Mouse (Mus musculus) lung, postnatal 25 days (tissue): ENCODE measurements around the gene Atp2a2.

Experiments
- DNase-seq: peaks from one replicate; pipeline ENCODE4 v3.0.0; 2022; ENCODE audit warnings: low spot score

The Atp2a2 gene

GRCm38 (mm10) chr5:122502077-122502941, at the start of gene Atp2a2:
Atp2a2 (minus strand) TSS chr5:122502225.
- DNase-seq, result peak; percentile 91

GRCm38 (mm10) chr5:122550460-122550859, 48.4 kb upstream of the Atp2a2 start:
- DNase-seq, result no peak

DNA sequence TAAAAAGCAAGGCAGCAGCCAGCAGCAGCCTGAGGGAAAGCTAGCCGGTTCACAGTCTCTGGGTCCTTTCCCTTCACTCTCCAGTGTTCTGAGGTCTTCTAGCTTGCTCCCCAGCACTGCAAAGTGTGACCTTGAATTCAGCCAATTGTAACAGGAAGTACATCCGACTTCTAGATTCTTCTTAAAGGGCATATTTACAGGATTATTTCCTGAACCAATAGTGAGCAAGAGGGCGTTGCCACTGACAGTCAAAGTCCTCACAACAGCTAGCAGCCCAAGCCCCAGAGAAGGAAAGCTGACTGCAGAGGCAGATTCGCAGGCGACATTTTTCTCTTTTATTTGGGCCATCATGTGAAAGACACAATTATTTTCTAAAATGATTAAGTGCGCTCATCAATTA, 46.6 kb upstream of the Atp2a2 start:
- peak; percentile 68 for DNase-seq

GRCm38 (mm10) chr5:122547810-122548209, 45.8 kb upstream of the Atp2a2 start:
- DNase-seq, result no peak

DNA sequence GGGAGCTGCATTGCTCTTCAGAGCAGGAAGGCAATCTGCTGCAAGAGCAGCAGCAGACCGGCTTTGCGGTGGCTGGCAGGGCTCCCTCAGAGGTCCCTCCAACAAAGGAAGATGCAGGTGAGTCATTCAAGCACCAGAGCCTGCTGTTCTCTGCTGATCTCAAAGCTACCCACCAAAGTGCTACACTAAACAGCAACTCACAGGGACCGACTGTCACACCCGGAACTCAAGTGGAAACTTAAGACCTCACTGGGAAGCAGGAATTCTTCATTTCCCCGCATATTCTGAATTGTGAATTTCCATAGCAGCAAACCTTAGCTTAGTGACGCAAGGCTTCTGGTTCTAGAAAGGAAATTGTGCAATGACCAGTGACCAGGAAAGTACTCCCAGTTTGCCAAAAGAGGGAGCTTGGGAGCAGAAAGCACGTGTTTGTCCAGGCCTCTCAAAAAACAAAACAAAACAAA, 45.3 kb upstream of the Atp2a2 start:
- peak; percentile 86 for DNase-seq

- no peak for DNase-seq
Observed at GRCm38 (mm10) chr5:122543392-122543791, 41.4 kb upstream of the Atp2a2 start.

- no peak for DNase-seq
Observed at GRCm38 (mm10) chr5:122541871-122542270, 39.8 kb upstream of the Atp2a2 start.

- DNase-seq, result no peak
Observed at GRCm38 (mm10) chr5:122538077-122538476, 36.1 kb upstream of the Atp2a2 start.

DNA sequence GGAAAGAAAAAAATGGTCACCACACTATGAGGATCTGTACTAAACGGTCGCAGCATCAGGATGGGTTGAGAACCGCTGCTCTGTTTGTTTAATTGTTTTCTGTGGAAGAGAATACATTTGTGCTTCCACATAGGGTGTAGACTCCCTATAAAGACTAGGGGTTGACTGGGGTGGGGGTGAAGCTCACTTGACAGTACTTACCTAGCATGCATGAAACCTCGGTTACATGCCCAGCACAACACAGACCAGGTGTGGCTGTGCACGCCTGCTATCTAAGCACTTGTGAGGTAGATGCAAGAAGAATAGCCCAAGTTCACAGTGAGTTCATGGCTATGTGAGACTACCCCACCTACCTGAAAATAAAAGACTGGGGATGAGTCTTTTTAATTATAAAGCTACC, 35.6 kb upstream of the Atp2a2 start:
- no peak for DNase-seq

- no peak for DNase-seq
Observed at GRCm38 (mm10) chr5:122533884-122534283, 31.9 kb upstream of the Atp2a2 start.

- DNase-seq, result no peak
Observed at GRCm38 (mm10) chr5:122529913-122530604, 28.0 kb upstream of the Atp2a2 start.

GRCm38 (mm10) chr5:122529316-122529715, 27.3 kb upstream of the Atp2a2 start:
- DNase-seq, result peak; percentile 74

- no peak for DNase-seq
Observed at GRCm38 (mm10) chr5:122528591-122528990, 26.6 kb upstream of the Atp2a2 start.

GRCm38 (mm10) chr5:122527761-122528160, 25.7 kb upstream of the Atp2a2 start:
- DNase-seq, result no peak

GRCm38 (mm10) chr5:122526878-122527730, 25.1 kb upstream of the Atp2a2 start:
- peak; percentile 71 for DNase-seq

DNA sequence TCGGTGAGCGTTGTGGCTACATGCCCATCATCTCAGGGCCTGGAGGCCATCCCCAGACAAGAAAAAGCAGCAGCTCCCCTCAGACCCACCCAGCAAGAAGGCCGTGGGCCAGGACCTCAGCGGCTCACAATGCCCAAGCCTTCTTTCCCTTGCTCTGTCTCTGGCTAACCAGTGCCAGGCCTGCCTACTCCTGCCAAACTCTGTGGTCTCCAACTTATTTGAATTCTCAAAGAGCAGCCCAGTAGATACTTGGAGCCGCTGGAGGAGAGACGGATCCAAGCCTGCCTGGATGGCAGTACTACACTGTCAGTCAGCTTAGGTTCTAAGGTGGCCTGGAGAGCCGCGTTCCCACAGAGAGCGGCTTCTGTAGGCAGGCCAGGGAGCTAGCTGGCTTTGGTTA, 24.4 kb upstream of the Atp2a2 start:
- DNase-seq, result no peak

DNA sequence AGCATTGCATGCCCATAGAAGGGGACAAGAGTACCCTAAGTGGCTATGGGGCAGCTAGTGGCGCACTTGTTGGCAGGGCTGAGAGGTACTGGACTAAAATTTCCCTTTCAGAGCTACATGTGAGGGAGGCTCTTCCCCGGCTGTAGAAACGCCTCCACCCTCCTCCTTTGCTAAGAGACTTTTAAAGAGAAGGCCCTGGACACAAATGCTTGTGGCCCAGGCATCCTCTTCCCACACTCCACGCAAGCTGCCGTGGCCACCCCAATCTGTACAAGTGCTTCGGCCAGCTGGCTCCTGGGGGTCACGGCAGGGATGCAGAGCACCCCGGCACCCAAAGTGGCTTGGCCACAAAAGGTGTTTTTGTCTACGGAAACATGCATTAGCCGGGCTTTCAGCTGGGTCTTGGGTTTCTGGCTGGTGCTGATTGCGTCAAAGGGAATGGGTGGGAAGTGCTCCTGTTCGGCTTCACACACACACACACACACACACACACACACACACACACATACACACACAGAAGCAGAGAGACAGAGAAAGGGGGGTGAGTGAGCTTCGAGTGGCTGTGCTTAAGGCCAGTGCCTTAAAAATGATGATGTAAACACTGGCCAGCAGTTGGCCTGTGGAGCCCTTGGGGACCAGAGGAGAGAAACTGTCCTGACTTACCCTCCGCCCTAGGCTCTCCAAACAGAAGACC, 23.4 kb upstream of the Atp2a2 start:
- peak; percentile 44 for DNase-seq

DNA sequence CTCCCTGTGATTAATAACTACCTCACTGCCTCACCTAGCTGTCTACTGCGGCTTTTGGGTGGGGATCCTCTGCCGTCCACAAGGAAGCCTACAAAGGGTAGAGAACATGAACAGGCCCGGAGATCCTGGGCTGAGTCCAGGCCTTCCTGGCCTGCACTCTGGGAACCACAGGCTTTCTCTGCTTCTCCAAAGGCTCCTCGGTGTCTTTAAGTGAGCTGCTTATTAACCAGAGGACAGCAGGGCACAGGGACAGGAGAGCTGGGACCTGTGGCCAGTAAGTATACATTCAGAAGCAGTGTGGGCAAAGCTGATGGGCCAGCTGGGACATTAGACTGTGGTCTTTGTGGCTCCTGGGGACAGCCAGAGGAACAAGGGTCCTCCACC, 22.8 kb upstream of the Atp2a2 start:
- no peak for DNase-seq

- DNase-seq, result no peak
Observed at GRCm38 (mm10) chr5:122524244-122524643, 22.2 kb upstream of the Atp2a2 start.

- no peak for DNase-seq
Observed at GRCm38 (mm10) chr5:122521130-122521473, 19.1 kb upstream of the Atp2a2 start.

GRCm38 (mm10) chr5:122520254-122521129, 18.5 kb upstream of the Atp2a2 start:
- DNase-seq, result no peak
